Mouse (Mus musculus) urinary bladder, postnatal 10 days (tissue): ENCODE results near the gene Rab3ip.

ENCODE experiments used
- DNase-seq: peaks from one replicate; pipeline ENCODE4 v3.0.0; 2022; ENCODE audit warnings: low spot score

Rab3ip gene

DNA sequence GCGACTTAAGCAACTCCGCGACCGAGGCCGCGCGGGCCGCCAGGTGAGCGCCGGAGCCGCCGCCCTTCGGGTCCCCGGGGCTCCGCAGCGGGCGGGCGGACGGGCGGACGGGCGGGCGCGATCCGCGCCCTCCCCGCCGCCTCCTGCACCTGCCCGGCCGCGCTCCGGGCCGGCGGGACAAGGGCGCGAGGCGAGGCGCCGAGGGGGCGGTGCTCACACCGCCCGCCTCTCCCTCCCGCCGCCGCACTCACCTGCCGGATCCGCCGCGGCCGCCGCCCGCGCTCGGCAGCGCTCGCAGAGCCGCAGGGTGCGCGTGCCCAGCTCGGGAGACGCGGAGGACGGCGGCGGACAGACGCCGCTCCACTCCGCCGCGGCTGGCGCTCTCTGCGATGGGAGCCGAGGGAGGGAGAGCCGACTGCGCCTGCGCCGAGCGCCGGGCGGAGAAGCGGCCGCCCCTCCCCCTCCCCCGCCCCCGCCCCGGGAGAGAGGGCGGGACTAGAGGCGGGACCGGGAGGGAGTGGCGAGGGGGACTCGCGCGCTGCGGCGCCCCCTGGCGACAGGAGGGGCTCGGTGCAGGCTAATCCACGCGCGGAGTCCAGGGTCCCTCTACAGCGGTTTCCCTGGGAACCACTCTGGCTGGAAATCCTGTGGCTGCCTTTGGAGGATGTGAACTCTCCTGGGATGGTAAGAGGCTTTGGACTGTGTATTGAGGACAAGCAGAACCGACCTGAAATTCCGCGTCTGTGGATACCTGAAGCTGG lies at the start of gene Rab3ip:
Rab3ip (minus strand) TSS at position 761 of the 761 bp plus-strand sequence.
- peak; percentile 57 for DNase-seq

DNA sequence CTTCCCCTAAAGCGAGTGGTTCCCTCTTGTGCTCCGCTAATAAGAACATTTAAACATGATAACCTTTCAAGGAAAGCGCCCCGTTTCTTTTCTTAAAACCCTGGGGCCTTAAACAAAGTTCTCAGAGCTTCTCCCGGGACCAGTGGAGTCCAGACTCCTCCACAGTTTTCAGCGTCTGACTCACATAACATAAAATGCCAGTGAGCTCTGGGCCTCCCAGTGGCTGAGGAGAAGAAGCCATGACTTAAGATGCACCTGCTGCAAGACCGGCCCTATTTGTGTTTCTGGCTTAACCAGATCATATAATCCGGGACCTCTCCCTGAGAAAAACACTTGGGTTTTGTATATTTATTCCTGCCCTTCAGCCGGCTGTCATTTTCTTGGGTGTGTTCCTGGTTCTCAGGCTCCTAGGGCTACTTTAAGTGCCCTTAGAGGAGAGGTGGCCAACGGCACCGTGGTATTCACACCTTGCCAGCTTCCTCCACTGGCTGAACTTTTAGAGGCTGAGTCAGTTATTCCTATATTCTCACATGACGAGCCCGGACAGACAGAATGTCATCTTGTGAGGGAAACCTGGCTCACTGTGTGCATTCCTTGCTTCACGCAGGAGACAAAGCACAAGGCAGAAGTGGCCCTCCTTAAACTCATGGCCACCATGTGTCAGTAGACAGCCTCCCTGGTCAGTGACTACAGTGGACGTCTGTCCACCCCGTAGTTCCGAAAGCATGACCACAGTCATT lies 48.3 kb upstream of the Rab3ip start:
- DNase-seq = no peak

DNA sequence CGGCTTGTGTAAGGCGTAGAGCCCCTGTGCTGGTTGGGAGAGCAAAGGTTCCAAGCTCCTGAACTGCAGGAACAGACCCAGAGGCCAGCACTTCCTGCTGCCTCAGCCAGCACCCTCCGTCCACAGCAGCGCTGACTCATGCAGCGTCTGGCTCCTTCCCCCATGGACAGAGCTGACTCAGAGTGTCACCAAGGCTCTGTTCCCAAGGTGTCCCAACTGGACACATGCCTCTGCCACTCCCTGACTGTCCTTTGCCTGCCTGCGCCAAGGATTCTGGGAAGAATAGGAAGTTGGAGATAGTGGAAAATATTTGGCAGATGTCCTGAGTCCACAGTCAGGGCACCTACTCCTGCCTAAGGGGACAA lies 45.6 kb upstream of the Rab3ip start:
- DNase-seq = no peak

DNA sequence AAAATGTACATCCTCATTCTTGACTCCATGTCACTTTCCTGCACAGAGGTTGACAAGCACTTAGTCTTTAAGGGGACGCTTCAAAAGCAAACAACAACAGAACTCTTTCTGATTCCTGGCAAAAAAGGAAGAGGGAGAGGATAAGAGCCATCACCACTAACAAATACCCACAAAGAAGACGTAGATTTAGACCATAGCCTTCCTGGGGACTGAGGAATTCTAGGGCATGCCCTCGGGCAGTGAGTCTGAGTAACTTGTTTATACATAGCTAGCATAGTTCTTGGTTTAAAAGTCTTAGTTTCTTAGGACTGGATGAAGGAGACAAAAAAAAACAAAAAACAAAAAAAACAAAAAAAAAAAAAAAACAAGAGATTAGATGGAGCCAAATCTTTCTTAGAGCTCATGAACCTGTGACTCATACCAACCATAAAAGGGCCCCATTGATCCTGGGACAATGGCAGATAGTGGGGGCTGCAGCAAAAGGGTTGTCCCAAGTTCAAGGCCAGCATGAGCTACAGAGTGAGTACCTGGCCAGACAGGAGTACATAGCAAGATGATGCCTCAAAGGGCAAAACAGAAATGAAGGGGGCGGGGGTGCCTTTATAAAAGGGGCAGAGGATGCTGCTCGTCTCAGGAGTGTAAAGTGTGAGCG lies 45.1 kb upstream of the Rab3ip start:
- no peak for DNase-seq

DNA sequence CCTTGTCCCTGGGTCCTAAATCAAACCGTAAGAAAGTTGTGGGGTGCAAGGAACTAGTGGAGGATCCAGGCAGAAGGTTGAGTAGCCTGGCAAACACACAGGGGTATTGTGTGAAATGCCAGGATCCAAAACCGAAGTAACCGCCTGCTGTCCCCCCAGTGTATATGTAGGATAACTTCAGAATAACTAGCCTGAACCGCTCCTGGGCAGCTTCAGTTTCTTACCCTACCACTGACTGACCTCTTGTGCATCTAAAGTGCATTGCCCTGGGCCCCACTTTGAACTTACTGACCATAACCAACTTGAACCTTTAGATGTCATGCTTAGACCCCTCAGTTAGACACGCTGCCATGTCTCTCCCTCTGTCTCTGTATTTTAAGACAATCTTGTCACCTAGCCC lies 44.6 kb upstream of the Rab3ip start:
- no peak for DNase-seq

DNA sequence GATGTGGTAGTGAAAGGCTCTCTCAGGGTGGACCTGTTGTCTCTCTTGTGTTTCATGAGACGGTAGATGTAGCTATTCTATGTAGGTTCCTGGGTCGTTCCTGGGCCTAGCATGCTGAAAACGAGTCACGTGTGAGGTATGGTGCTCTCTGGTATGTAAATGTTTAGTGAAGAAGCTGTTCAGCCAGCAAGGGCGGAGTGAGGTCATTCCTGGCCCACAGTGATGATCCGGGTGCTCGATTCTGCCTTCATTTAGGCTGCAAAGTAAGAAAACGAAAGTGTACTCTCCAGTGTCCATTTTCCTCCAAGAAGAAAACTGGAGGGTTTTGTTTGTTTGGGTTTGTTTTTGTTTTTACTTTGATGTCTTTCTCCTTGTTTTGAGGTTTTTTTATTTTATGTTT lies 43.4 kb upstream of the Rab3ip start:
- DNase-seq = no peak

DNA sequence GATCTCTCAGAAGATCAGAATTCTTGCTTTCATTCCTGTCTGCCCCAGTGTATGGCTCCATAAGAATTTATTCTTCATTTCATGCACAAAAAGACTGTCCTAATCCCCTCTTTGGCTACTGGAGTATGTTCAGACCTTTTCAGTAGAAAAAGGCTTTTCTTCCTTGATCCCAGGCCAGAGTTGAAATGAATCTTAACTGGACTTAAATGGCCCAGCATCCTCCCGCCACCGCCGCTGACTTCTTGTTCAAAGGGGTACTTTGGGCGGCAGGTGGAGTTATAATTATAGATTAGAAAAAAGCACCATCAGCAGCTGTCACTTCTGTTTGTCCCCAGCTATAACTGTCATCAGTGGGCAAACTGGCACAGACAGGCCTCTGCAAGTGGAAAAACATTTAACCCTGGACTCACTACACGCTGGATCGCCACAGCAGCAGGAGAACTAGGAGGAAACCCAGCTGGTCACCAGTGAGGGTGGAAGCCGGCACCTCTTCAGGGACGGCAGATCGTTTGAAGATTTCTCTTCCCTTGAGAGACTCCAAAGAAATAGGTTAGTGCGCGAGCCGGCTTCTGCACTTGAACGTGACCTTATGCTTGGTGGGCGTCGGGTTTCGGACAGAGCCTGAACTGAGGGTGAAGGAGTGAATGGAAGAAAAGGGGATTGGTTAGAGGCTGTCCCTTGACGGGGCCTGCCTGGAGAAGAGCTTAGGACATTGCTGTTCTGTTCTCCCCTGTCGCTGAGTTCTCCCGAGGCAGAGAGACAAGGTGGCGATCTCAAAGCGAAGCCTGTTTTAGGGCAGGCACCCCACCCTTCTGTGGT lies 35.9 kb upstream of the Rab3ip start, which contains the start of gene Best3:
Best3 (plus strand) TSS at position 51 of the 819 bp plus-strand sequence.
- no peak for DNase-seq

DNA sequence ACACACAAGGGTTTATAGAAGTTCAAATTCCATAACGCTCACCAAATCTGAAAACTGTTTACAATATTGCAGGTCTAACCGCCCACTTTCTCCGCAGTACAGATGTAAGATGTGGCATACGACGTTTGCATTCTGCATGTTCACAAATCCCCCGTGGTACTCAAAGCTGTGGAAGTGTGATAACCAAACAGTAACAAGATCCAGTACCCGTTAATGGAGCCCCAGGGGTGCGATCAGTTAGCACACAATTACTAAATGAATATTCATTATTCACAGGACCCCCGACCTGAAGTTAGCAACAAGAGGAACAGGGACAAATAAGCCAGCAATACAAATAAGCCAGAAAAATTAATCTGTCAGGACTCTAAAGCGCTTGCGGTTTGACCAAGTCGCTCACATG lies 34.3 kb upstream of the Rab3ip start:
- no peak for DNase-seq

DNA sequence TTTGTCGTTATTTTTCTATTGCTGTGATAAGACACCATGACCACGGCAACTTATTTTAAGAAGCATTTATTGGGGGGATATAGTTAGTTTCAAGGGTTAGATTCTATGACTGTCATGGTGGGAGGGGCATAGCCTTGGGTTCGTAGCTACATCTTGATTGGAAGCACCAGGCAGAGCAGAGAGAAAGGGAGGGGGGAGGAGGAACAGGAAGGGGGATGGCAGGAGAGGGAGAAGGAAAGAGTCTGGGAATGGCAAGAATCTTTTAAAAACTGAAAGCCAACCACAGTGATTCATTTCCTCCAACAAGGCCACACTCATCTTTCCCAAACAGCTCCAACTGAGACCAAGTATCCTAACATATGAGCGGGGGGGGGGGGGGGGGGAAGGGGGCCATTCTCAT lies 32.0 kb upstream of the Rab3ip start:
- no peak for DNase-seq

DNA sequence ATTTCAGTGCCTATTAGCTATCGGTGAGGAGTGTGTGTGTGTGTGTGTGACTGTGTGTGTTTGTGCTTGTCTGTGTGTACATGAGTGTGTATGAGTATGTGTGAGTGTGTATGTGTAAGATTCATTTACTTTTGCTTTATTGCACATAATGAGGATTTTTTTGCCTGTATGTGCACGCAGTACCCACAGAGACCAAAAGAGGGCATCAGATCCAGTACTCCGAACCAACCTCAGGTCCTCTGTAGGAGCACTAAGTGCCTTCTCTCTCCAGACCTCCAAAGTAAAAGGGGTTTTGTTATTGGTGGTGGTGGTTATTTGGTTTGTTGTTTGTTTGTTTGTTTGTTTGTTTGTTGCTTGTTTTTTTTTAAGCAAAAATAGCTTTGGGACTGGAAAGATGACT lies 30.3 kb upstream of the Rab3ip start:
- no peak for DNase-seq

DNA sequence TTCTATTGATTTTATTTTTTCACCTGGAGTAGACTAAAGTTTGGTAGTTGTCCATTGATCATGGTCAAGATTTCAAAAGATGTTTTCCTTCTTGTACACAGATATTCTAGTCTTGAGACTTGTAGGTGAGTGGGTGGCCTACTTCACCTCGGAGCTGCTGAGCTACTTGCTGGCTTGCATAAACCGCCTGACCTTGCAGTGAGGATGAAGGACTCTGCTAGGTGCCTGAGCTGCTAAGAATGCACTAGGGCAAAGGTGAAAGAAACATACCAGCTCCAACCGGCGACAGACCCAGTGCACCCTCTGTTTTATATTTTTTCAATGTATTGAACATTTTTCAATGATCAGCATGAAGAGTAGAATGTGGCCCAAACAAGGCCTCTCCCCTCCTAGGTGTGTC lies 29.7 kb upstream of the Rab3ip start:
- DNase-seq = no peak

DNA sequence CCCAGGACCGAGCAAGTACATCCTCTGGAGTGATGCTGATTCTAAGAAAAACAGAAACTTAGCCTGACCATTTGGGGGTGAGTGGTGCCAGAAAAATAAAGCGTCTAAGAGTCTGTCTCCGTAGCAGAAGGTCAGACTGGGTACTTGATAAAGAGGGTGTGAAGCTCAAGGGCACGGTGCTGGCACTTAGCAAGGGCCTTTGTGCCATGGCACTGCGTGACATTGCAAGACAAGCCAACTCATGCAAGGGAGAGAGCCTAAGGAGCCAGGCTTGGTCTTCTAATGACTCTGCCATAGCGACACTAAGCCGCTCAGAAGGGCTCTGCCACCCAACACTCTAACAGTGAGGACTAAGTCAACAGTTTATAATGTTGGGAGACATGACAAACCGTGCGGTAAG lies 28.3 kb upstream of the Rab3ip start:
- no peak for DNase-seq

DNA sequence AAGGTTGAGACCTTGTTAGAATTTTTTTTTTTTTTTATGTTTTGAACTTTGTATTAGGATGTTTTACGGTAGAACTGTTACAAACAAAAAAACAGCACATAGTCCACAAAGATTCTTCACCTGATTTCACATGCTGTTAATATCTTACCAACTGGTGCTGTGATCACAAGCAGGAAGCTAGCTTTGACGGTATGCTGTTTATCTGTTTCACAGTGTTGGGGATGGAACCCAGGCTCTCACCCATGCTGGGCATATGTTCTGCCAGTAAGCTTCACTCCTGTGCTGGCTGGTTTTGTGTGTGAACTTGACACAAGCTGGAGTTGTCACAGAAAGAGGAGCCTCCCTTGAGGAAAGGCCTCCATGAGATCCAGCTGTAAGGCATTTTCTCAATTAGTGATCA lies 27.3 kb upstream of the Rab3ip start:
- DNase-seq = no peak

DNA sequence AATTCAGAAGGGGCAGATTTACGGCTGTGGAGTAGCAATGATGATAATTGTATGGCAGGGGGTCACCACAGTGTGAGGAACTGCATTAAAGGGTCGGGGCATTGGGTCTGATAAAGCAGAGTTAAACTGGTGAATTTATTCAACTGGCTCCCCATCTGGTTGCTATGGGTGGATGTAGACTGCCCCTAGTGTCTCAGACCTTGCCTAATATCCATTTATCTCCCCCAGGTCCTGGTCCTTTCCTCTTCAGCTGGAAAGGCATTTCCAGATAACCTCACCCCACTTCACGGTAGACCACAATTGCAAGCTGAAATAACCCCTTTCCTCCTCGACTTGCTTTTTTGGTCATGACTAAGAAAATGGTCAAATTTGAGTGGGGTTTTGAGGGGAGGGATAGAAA lies 26.9 kb upstream of the Rab3ip start:
- DNase-seq = no peak

DNA sequence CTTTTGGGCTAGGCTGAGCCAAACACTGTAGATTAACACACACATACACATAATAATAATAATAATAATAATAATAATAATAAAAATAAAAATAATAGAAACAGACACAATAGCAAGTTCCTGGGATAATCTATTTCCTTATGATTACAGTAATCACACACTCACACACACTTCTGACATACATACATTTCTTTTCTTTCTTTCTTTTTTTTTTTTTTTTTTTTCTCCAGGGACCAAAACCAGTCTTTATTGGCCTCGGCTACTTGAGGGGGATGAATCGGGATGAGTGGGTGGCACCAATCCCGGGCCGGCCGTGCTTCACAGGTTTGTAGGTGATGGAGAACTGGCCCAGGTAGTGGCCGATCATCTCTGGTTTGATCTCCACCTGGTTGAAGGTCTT lies 21.9 kb upstream of the Rab3ip start, which contains the start of gene Gm10271:
Gm10271 (minus strand) TSS at position 101 of the 400 bp plus-strand sequence.
- DNase-seq = no peak

DNA sequence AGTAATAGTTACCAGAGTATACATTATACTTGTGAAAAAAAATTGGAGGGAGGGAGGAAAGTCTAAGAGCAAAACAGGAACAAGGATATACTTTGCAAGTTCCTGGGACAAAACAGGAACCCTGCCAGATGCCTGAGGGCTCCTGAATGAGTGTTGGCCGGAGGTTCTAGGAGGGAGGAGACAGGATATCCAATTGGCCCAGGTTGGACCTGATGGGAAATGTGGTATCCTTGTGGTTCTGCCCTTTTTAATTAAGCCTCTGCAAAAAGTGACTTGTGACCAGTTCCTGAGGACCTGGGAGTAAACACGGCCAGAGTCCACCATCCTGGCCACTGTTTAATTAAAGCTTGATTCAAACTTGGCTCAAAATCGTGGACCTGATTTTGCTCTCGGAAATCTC lies 18.2 kb upstream of the Rab3ip start:
- no peak for DNase-seq

DNA sequence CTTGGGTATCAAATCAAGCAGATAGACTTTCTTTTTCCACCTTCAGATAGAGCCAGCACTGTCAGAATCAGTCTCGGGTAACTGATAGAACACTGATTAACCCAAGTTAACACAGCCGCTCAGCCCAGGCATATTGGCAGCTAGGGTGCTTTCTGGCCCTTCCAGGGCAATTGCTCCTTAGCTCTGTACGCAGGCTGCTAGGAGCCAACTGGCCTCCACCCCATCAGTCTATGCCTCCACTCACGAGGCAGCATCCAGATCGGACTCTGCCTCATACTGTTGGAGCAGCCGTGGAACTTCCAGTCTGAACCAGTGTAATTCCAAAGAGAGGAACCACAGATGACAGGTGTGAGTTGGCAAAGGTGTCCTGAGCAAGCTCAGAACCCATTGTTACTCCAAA lies 15.5 kb upstream of the Rab3ip start:
- DNase-seq = no peak

DNA sequence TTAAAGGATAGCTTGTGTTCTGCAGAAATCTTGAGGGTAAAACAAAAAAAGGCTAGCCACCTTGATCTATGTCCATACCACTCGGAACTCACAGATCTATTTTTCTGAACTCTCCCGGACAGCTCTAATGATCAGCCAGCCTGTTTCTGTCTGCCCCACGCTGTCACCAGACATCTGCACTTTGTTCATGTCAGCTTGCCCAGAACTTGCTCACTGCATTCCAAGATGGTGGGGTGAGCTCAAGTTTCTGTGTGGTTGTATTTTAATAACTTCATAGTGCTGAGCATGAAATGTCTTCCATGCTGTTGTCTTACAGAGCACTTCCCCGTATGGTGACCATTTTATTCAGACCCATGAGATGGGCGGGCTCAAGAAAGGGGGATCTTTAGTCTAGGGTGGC lies 14.7 kb upstream of the Rab3ip start:
- no peak for DNase-seq

DNA sequence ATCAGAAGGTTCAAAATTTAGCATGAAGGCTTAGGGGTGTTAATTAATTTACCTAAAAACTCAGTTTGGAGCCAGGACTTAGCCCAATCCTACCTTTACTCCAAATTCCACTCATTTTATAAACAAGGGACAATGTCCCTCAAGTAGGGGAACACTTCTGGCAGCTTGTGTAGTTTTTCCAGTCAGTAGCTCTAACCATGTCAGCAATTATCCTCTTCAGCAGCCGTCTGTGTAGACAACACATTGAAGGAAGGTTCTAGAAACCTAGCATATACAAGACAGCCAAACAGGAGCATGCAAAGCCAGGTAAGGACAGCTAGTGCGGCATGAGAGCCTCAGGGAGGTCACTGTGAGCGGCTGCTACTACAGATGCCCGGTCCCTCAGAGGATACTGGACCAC lies 14.0 kb upstream of the Rab3ip start:
- DNase-seq = no peak

DNA sequence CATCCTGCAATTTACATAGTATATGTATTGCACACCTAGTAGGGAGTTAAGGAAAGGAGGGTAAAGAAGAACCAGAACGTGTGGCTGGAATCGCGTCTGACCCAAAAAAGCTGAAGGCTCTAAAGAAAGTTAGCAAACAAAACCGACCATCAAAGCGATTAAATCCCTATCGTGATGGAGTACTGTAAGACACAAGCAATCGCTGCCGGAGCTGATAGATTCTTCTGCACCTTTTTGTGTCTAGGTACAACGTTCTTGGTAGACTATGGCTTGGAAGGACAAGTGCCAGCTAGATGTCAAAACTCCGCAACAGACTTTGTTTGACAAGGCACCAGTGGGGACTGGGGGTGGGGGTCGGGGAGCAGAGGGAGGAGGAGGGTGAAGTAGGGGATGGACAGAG lies 13.5 kb upstream of the Rab3ip start:
- no peak for DNase-seq

DNA sequence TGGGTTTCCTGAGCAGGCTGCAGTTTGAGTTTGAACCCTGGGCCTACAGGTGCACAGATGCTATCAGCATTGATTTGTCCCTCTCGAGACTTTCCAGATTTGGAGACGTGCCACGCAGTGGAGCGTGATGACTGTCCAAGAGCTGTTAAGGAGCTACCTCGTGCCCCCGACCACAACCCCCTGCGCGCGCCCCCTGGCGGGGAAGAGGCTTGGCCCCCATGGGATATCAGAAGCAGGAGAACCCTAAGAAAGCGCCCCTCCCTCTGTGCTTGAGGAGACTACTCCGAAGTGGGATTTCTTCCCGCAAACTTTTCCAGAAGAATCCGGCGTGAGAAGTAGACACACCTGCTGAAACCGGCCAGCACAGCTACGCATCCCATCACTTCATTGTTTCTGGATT lies 12.2 kb upstream of the Rab3ip start:
- DNase-seq = no peak

DNA sequence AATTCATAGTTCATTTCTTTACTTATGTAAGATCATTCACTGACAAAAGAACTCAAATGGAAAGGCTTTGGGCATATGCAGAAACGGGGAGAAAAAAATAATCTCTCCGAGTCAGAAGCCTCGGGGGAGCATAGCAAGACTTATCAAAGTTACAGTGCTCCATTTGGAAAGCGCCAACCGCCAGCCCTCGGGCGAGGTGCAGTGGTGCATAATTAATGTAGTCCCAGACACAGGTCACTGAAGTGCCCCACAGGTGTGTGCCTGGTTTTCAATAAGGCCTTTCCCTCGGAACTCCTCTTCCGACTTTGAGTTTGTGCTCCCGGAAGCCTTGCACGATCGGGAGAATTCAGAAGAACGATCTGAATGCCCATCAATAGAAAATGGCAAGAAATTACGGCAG lies 11.6 kb upstream of the Rab3ip start:
- DNase-seq = no peak
